Mouse (Mus musculus) MEL (cell line): ENCODE data around the gene Keap1.

Source experiments
- BHLHE40 ChIP-seq: IDR thresholded peaks from 2 replicates; pipeline ENCODE4 v1.6.1; 2012; ENCODE audit warnings: low read depth, mild to moderate bottlenecking, inconsistent platforms, low read length, improper control_type of control experiment, borderline replicate concordance
- CTCF ChIP-seq, 3 experiments: IDR thresholded peaks in 2 of 3; conservative IDR thresholded peaks in 1 of 3; 2 replicates each; pipeline ENCODE4 v1.5.1; 2011 to 2012; ENCODE audit warnings: low read length in 3 of 3, low read depth in 2 of 3, mild to moderate bottlenecking in 2 of 3, improper control_type of control experiment in 1 of 3, inconsistent platforms in 1 of 3, mixed read lengths in 1 of 3, moderate library complexity in 1 of 3; ENCODE audit not compliant: control insufficient read depth in 1 of 3, insufficient read depth in 1 of 3, poor library complexity in 1 of 3, severe bottlenecking in 1 of 3
- HCFC1 ChIP-seq: IDR thresholded peaks from 2 replicates; pipeline ENCODE4 v1.6.1; 2012; ENCODE audit warnings: low read depth, mild to moderate bottlenecking, inconsistent platforms, low read length, improper control_type of control experiment, moderate library complexity
- MEF2A ChIP-seq: IDR thresholded peaks from 2 replicates; pipeline ENCODE4 v1.6.1; 2014; ENCODE audit warnings: low read depth, mild to moderate bottlenecking, inconsistent platforms, low read length, improper control_type of control experiment; ENCODE audit not compliant: poor library complexity, insufficient replicate concordance, severe bottlenecking; ENCODE audit errors: extremely low read depth
- MYC ChIP-seq: IDR thresholded peaks from 2 replicates; pipeline ENCODE4 v1.6.1; 2011; ENCODE audit warnings: low read depth, mild to moderate bottlenecking, low read length, improper control_type of control experiment, moderate library complexity
- POLR2A ChIP-seq, 2 experiments: IDR thresholded peaks; 2 replicates each; pipeline ENCODE4 v1.6.1; 2011 to 2012; ENCODE audit warnings: low read length in 2 of 2, mild to moderate bottlenecking in 2 of 2, control low read depth in 1 of 2, improper control_type of control experiment in 1 of 2, low read depth in 1 of 2, moderate library complexity in 1 of 2; ENCODE audit not compliant: control insufficient read depth in 1 of 2, insufficient read depth in 1 of 2, poor library complexity in 1 of 2
- TCF12 ChIP-seq: IDR thresholded peaks from 2 replicates; pipeline ENCODE4 v1.6.1; 2014; ENCODE audit warnings: low read depth, mild to moderate bottlenecking, inconsistent platforms, low read length, improper control_type of control experiment, moderate library complexity
- UBTF ChIP-seq: IDR thresholded peaks from 2 replicates; pipeline ENCODE4 v1.6.1; 2012; ENCODE audit warnings: low read depth, mild to moderate bottlenecking, inconsistent platforms, low read length, improper control_type of control experiment, moderate library complexity, borderline replicate concordance; ENCODE audit not compliant: insufficient read depth
- ZC3H11A ChIP-seq: IDR thresholded peaks from 2 replicates; pipeline ENCODE4 v1.6.1; 2012; ENCODE audit warnings: low read depth, mild to moderate bottlenecking, inconsistent platforms, low read length, improper control_type of control experiment

DNA sequence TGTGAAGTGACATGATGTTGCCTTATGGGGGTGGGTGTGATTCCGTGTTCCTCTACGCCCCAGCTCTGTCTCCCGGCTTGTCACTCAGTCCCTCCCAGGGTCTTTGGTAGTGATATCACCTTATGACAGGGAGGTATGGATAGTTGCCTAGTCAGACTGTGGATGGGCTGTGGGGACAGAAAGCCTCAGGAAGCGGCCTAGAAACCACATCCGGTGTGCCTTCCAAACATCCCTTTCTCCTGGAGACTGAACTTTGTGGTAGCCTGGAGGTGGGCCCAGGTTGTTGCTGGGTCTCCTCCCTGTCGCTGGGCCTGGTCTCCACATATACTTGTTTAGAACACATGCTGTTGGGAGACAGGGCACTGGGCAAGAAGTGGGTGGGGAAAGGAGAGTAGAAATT lies 55.7 kb downstream of the Keap1 start:
- TF ChIP-seq CTCF (IDR thresholded peaks at IDR 0.05 in 2 of 3, conservative IDR thresholded peaks at IDR 0.05 in 1 of 3; ENCODE audit: control insufficient read depth in 1 of 3, insufficient read depth in 1 of 3, low read depth in 2 of 3, low read length in 3 of 3, poor library complexity in 1 of 3, severe bottlenecking in 1 of 3), result no peak
- no peak for TF ChIP-seq MEF2A
- no peak for TF ChIP-seq TCF12
- TF ChIP-seq HCFC1, result no peak
- TF ChIP-seq BHLHE40, result no peak
- no peak for TF ChIP-seq MYC
- TF ChIP-seq ZC3H11A, result no peak
- no peak for TF ChIP-seq UBTF
- TF ChIP-seq POLR2A (IDR thresholded peaks at IDR 0.05; ENCODE audit: control insufficient read depth in 1 of 2, insufficient read depth in 1 of 2, low read depth in 1 of 2, low read length in 2 of 2, poor library complexity in 1 of 2), result peak in 1 of 2 experiments; percentile 5; a peak in 1 of 4 replicates
